Mouse (Mus musculus) liver, embryonic 15.5 days (tissue): Measurements from ENCODE around the gene Camkk1. TPM values are rescaled to one million over a fixed set of nuclear protein-coding genes. Genes with fewer than 3 reads are reported as not detected.

Source experiments
- ATAC-seq: fragments of 200-750 bp; cut with Nextera tagmentation; 2 replicates; pipeline ENCODE4 v1.8.0; 2017; ENCODE audit warnings: moderate number of reproducible peaks, mild to moderate bottlenecking, moderate library complexity; ENCODE audit not compliant: insufficient read depth
- H3K27ac ChIP-seq: fragments of 300-500 bp; sonication (generic); replicated peaks from 2 replicates; pipeline ENCODE4 v1.5.1; 2015; ENCODE audit warnings: mild to moderate bottlenecking, inconsistent platforms
- H3K27me3 ChIP-seq: fragments of 300-500 bp; sonication (generic); 2 replicates; pipeline ENCODE4 v1.6.1; 2015; ENCODE audit warnings: mild to moderate bottlenecking, inconsistent platforms
- H3K36me3 ChIP-seq: fragments of 300-500 bp; sonication (generic); replicated peaks from 2 replicates; pipeline ENCODE4 v1.6.1; 2015; ENCODE audit warnings: moderate library complexity, mild to moderate bottlenecking, inconsistent platforms
- H3K4me1 ChIP-seq: fragments of 300-500 bp; sonication (generic); replicated peaks from 2 replicates; pipeline ENCODE4 v1.6.1; 2015; ENCODE audit warnings: inconsistent platforms
- H3K4me2 ChIP-seq: fragments of 300-500 bp; sonication (generic); 2 replicates; pipeline ENCODE4 v1.6.1; 2015; ENCODE audit warnings: moderate library complexity, mild to moderate bottlenecking, inconsistent platforms
- H3K4me3 ChIP-seq: fragments of 300-500 bp; sonication (generic); replicated peaks from 2 replicates; pipeline ENCODE4 v1.5.1; 2015; ENCODE audit warnings: mild to moderate bottlenecking, inconsistent platforms
- H3K9ac ChIP-seq: fragments of 300-500 bp; sonication (generic); 2 replicates; pipeline ENCODE4 v1.6.1; 2015; ENCODE audit warnings: moderate library complexity, mild to moderate bottlenecking, inconsistent platforms
- H3K9me3 ChIP-seq: fragments of 300-500 bp; sonication (generic); replicated peaks from 2 replicates; pipeline ENCODE4 v1.6.1; 2016; ENCODE audit warnings: inconsistent platforms
- WGBS: fragments of 180-500 bp; shearing (Covaris S2); methylation state at CpG from one replicate; pipeline ENCODE4 v1.1.7; 2015; ENCODE audit warnings: mixed read lengths; ENCODE audit not compliant: insufficient replicate concordance; 5-methylcytosine and 5-hydroxymethylcytosine counted together
- polyA plus RNA-seq: library from polyadenylated mRNA; unstranded; fragments of >200 nt; fragmentation: Nextera tagmentation; extraction: Ambion mirVana; gene quantifications from 2 replicates; pipeline ENCODE4 v1.2.1, GENCODE M21; 2015

Camkk1 gene
- polyA plus RNA-seq, 1 experiment from 2014 or later: 0.73 TPM

DNA sequence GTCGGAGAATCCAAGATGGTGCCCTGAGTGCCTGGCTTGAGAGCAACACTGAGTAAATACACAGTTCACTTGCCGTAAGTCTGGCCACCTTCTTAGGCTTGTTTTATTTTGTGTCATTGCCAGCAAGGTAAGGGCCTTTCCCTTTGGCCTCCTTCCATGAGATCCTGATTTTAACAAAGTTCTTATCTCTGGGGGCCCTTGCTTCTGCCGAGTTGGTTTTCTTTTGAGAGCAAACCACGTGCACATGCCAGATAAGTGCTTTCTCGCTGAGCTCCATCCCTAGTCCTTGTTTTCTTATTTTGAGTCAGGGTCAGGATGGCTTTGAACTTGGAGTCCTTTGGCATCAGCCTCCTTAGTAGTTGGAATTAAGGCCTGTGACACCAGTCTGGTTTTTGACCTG lies 38.9 kb downstream of the Camkk1 start:
- 36% methylated on average over 5 of the region's 5 CpGs for WGBS
- H3K4me2 ChIP-seq: no peak overlapping the region
- ATAC-seq: no peak

DNA sequence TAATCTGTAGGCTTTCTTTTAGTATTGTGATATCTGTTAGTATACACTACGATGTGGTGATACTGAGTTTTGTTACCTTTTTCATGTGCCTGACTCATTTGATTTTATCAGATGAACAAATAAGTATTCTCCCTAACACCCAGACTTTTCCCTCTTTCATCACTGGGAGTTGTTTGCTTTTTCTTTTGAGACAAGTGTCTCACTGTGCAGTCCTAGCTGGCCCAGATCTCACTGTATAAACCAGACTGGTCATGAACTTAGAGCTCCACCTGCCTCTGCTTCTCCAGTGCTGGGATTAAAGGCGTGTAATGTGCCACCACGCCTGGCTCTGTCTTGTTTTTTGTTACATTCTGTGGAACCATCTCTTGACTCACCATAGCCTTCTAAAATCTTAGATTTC lies 40.8 kb downstream of the Camkk1 start:
- Histone ChIP-seq H3K27ac (no peak overlapping the region), H3K9ac (no peak overlapping the region), H3K4me1 (peaks cover 15% of the 10 kb centered on the region), H3K4me2 (no peak overlapping the region), H3K4me3 (no peak overlapping the region), H3K36me3 (peaks cover 67% of the 10 kb centered on the region), H3K27me3 (no peaks in the 10 kb centered on the region), H3K9me3 (no peaks in the 10 kb centered on the region)
- no peak for ATAC-seq
- 82% methylated on average over 3 of the region's 3 CpGs for WGBS

More for the DNA sequence above, 38.9 kb downstream of the Camkk1 start:
- H3K4me1 ChIP-seq: peaks cover 15% of the 10 kb centered on the region
- peaks cover 78% of the 10 kb centered on the region for H3K36me3 ChIP-seq
- H3K27me3 ChIP-seq: no peaks in the 10 kb centered on the region
- no peak overlapping the region for H3K9ac ChIP-seq
- no peak overlapping the region for H3K27ac ChIP-seq
- no peaks in the 10 kb centered on the region for H3K9me3 ChIP-seq
- H3K4me3 ChIP-seq: no peak overlapping the region

DNA sequence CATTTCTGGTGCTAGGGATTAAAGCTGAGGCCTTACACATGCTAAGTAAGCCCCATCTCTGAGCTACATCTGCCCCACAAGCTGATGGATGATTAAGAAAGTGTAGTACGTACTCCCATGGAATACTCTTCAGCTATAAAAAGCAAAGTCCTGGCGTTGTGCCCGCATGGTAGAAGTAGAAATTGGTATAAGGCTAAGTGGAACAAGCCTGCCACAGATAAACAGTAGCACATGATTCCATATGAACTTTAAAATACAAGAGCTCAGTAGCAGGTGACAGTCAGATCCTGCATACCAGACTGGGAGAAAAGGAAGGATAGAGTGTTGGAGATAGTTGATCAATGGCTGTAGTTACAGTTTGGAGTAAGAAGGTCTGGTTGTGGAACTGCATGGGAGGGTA lies 42.6 kb downstream of the Camkk1 start:
- H3K4me3 ChIP-seq: no peak overlapping the region
- WGBS: 82% methylated on average over 3 of the region's 3 CpGs
- peaks cover 15% of the 10 kb centered on the region for H3K4me1 ChIP-seq
- no peaks in the 10 kb centered on the region for H3K27me3 ChIP-seq
- H3K9ac ChIP-seq: no peak overlapping the region
- H3K27ac ChIP-seq: no peak overlapping the region
- no peak overlapping the region for H3K4me2 ChIP-seq
- no peak for ATAC-seq
- H3K36me3 ChIP-seq: peaks cover 58% of the 10 kb centered on the region
- no peaks in the 10 kb centered on the region for H3K9me3 ChIP-seq

DNA sequence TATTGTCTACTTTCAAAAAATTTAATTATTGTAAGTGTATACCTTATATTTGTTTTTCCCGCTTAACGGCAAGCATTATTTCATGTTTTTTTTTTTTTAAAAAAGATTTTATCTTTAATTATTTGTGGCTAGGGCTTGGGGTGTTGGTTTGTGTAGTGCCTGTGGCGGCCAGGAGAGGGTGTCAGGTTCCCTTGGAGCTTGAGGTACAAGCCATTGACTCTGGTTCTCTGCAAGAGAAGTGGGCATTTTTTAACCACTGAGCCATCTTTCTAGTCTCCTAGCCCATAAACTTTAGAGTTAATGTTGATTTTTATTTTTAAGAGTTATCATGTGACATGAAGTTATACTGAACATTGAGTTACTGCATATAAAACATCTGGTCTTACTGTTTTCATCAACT lies 53.0 kb downstream of the Camkk1 start:
- 64% methylated on average over 3 of the region's 3 CpGs for WGBS
- H3K4me3 ChIP-seq: no peak overlapping the region
- no peak overlapping the region for H3K4me2 ChIP-seq
- no peaks in the 10 kb centered on the region for H3K27me3 ChIP-seq
- peaks cover 90% of the 10 kb centered on the region for H3K36me3 ChIP-seq
- no peak overlapping the region for H3K27ac ChIP-seq
- H3K4me1 ChIP-seq: no peaks in the 10 kb centered on the region
- ATAC-seq: no peak
- no peaks in the 10 kb centered on the region for H3K9me3 ChIP-seq
- no peak overlapping the region for H3K9ac ChIP-seq

DNA sequence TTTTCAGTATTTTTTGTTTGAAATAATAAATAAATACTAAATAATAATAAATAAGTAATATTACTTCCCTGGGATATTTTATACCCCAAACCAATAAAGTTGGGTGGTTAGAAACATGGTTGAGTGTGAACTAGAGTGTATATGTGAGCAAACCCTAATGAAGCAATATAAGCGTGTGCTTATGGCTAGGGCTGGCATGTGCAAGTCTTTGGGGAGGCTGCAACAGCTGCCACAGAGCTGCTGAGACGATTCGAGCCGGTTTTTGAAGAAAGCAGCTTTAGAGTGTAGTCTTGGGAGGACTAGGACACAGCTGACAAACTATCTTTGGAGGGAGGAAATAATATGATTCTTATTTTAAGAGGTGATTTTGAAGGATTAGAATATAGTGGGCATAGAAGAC lies 57.5 kb downstream of the Camkk1 start:
- Histone ChIP-seq H3K4me3 (no peak overlapping the region), H3K9ac (no peak overlapping the region), H3K27ac (no peak overlapping the region), H3K4me1 (no peaks in the 10 kb centered on the region), H3K9me3 (no peaks in the 10 kb centered on the region), H3K27me3 (no peaks in the 10 kb centered on the region), H3K4me2 (no peak overlapping the region), H3K36me3 (peaks cover 88% of the 10 kb centered on the region)
- ATAC-seq: no peak
- WGBS: 81% methylated on average over 4 of the region's 4 CpGs

DNA sequence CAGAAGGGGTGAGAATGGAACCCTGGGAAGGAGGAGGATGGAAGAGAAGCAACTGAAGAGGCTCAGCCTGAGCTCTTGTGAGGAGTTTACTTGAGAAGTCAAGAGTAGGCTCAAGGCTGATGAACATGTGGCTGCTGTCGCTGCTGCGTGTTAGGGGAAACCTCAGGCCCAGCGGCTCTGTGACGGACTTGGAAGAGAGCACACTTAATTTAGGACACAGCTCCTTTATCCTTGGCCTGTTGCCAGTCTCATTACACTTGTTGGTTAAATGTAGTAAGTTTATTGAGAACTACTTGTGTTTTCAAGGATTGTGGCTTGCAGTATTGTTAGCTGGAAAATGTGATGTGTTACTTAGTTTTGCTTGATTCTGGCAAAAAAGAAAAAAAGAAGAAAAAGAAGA lies 57.9 kb downstream of the Camkk1 start:
- 81% methylated on average over 4 of the region's 4 CpGs for whole genome bisulfite sequencing
- no peaks in the 10 kb centered on the region for H3K27me3 ChIP-seq
- H3K4me1 ChIP-seq: no peaks in the 10 kb centered on the region
- no peak overlapping the region for H3K4me2 ChIP-seq
- H3K36me3 ChIP-seq: peaks cover 90% of the 10 kb centered on the region
- no peak for ATAC-seq
- H3K27ac ChIP-seq: no peak overlapping the region
- H3K4me3 ChIP-seq: no peak overlapping the region
- no peaks in the 10 kb centered on the region for H3K9me3 ChIP-seq
- no peak overlapping the region for H3K9ac ChIP-seq

DNA sequence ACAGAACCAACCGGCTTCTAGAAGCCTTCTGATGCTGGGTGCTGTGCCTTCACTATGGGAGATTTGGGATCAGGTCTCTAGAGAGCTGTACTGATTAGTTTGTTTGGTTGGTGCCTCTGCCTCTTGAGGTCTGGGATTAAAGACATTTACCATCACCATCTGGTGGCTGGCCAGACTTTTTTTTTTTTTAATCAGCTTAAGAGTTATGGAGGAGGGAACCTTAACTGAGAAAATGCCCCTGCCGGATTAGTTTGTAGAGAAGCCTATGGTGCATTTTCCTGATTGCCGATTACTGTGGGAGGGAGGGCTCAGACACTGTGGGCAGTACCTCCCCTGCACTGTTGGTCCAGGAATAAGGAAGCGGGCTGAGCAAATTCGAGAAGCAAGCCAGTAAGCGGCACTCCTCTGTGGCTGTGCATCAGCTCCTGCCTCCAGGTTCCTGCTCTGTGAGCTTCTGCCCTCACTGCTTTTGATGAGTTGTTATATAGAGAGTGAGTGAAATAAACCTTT lies 58.5 kb downstream of the Camkk1 start:
- no peak overlapping the region for H3K4me2 ChIP-seq
- no peaks in the 10 kb centered on the region for H3K9me3 ChIP-seq
- no peak overlapping the region for H3K4me3 ChIP-seq
- 84% methylated on average over 6 of the region's 6 CpGs for WGBS
- no peaks in the 10 kb centered on the region for H3K27me3 ChIP-seq
- H3K27ac ChIP-seq: no peak overlapping the region
- no peaks in the 10 kb centered on the region for H3K4me1 ChIP-seq
- H3K36me3 ChIP-seq: peaks cover 92% of the 10 kb centered on the region
- ATAC-seq: no peak
- no peak overlapping the region for H3K9ac ChIP-seq

DNA sequence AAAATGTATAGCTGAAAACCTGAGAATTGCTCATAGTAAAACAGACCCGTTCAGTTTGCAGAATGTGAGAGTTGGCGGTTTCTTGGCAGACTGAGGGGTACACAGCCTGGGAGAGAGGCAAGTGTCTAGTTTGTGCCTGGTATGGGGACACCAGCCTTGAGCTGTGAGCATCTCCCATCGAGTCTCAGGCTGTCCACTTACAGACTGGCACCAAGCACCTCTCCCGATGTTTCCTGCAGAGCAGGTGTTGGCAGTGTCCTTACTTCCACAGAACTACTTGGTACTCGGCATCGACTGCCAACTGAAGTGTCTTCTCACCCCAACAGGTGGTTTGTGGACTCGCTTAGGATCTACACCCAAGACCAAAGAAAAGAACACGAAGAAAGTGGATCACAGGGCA lies 59.8 kb downstream of the Camkk1 start:
- no peaks in the 10 kb centered on the region for H3K9me3 ChIP-seq
- WGBS: 82% methylated on average over 8 of the region's 8 CpGs
- no peaks in the 10 kb centered on the region for H3K27me3 ChIP-seq
- no peak overlapping the region for H3K4me2 ChIP-seq
- no peak overlapping the region for H3K4me3 ChIP-seq
- no peak for ATAC-seq
- H3K9ac ChIP-seq: no peak overlapping the region
- H3K27ac ChIP-seq: no peak overlapping the region
- H3K4me1 ChIP-seq: no peaks in the 10 kb centered on the region
- H3K36me3 ChIP-seq: peaks cover 87% of the 10 kb centered on the region

DNA sequence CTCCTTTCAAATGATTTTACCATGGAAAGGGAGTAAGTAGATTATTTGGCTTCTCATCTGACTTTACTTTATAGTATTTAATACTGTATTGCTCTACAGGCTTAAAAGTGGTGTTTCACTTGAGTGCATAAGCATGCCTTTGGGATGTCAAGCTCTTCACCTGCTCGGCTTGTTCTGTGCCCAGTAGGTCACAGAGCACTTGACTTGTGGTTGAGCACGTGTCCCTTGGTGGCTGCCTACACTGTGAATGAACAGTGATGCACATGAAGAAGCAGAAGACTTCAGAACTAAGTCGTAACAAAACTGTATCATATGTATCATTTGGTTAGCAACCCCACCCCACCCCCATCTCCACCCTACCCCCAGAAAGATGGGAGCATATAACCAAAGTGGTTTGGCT lies 61.5 kb downstream of the Camkk1 start:
- H3K36me3 ChIP-seq: peaks cover 81% of the 10 kb centered on the region

DNA sequence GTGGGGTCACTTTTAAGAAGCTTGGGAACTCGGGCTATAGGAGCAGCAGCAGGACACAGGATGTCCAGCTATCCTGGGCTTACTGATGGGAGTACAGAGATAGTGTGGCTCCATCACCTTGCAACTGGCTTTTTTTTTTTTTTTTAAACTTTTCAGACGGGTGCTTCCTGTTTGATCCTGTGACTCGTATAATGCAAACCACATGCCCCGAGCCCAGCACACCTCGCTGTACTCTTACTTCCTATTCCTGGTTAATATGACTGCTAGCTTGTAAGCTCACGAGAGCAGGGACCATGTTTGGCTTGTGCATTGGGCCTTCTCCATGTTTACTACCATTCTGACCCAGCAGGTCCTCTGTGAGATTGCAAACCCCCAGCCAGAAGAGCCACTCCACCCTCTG lies 65.5 kb downstream of the Camkk1 start:
- Histone ChIP-seq H3K9me3 (no peaks in the 10 kb centered on the region), H3K4me2 (no peak overlapping the region), H3K27me3 (no peaks in the 10 kb centered on the region), H3K36me3 (peaks cover 44% of the 10 kb centered on the region), H3K4me3 (no peak overlapping the region), H3K27ac (no peak overlapping the region), H3K9ac (no peak overlapping the region), H3K4me1 (peaks cover 20% of the 10 kb centered on the region)
- no peak for ATAC-seq
- WGBS: 26% methylated on average over 6 of the region's 6 CpGs

More for the DNA sequence above, 61.5 kb downstream of the Camkk1 start:
- no peak overlapping the region for H3K4me2 ChIP-seq
- H3K4me1 ChIP-seq: peaks cover 15% of the 10 kb centered on the region
- no peaks in the 10 kb centered on the region for H3K9me3 ChIP-seq
- no peak overlapping the region for H3K9ac ChIP-seq
- no peak for ATAC-seq
- H3K4me3 ChIP-seq: no peak overlapping the region
- WGBS: 77% methylated on average over 3 of the region's 3 CpGs
- H3K27ac ChIP-seq: no peak overlapping the region
- H3K27me3 ChIP-seq: no peaks in the 10 kb centered on the region

DNA sequence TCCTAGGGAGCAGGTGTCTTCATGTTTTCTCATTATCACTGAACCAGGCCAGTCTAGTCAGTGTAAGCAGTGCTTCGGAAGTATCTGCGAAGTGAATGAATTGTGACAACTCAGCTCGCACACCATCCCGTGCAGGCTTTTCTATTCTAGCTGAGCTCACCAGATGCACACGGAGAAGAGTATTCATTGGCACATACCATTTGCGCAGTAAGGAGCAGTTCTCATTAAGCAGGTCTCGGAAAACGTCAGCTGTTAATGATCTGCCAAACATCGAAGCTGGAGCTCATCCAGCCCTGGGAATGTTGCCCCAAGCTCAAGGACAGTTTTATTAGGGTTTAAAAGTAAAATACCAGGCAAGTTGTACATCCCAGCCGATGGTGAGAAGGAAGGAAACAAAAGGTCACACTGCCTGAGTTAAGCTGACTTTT lies 66.0 kb downstream of the Camkk1 start:
- H3K36me3 ChIP-seq: peaks cover 40% of the 10 kb centered on the region
- H3K4me1 ChIP-seq: peaks cover 20% of the 10 kb centered on the region
- no peak for ATAC-seq
- H3K27me3 ChIP-seq: no peaks in the 10 kb centered on the region
- no peak overlapping the region for H3K4me2 ChIP-seq
- H3K9ac ChIP-seq: no peak overlapping the region
- no peak overlapping the region for H3K4me3 ChIP-seq
- H3K9me3 ChIP-seq: no peaks in the 10 kb centered on the region
- no peak overlapping the region for H3K27ac ChIP-seq
- 68% methylated on average over 10 of the region's 10 CpGs for WGBS

DNA sequence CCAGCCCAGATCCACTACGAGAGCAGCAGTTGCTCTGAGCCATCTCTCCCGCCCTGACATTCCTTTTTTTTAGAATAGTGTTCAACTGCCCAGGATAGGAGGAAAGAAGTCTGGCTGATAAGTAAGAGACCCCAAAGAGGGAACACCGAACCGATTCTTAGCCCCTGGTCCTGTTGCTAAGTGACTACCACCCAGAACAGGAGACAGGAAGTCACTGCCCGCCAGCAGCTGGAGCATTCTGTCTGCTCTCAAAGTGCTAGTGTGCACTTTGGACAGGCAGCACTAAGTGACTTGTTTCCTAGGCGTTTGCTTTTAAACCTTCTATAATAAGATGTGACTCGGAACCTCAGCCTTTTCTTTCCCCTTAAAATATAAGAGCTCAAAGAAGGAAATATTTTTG lies 66.6 kb downstream of the Camkk1 start:
- H3K4me2 ChIP-seq: no peak overlapping the region
- H3K27me3 ChIP-seq: no peaks in the 10 kb centered on the region
- WGBS: 42% methylated on average over 7 of the region's 7 CpGs
- H3K9me3 ChIP-seq: no peaks in the 10 kb centered on the region
- H3K36me3 ChIP-seq: peaks cover 37% of the 10 kb centered on the region
- ATAC-seq: no peak
- no peak overlapping the region for H3K4me3 ChIP-seq
- H3K4me1 ChIP-seq: peaks cover 20% of the 10 kb centered on the region
- H3K9ac ChIP-seq: no peak overlapping the region
- H3K27ac ChIP-seq: no peak overlapping the region
